In the genomic region with DNA sequence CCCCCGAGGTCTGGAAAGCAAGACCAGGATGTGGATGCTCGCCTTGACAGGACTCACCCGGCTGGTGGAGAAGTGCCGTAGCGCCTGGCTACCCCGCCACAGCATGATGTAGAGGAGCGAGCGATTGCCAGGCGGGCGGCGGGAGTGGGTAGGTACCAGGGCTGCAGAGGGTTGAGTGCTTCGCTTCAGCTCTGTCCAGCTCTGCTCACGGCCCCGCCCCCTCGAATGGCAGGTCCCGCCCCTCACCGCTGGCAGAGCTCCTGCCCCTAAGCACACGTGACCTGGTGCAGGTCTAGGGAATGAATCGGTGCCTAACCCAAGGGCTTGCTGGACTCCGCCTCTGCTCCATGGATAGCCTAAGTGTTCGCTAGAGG, we compare ENCODE assay signal across 8 mouse cellular contexts. TPM values are rescaled to one million over a fixed set of nuclear protein-coding genes. Genes with fewer than 3 reads are reported as not detected.
A peak's percentile ranks its signal among the peaks of the same experiment; 100 is the strongest.
DNase-seq lines count a peak whose midpoint lies in the region; ATAC-seq and TF ChIP-seq lines count a peak whose summit lies in the region.

A gene (minus strand): TSS at position 231 of the 374 bp plus-strand sequence.

- intact Hi-C loops in gastrocnemius, adult 2 months (cut with DNase I), result loop anchor here (5.0 kb wide), 2 partner anchors 172 to 458 kb away; a partner anchor contains a TSS
- intact Hi-C loops in left cerebral cortex, adult 2 months (cut with DNase I), result no loop called here

- no peak for TF ChIP-seq CTCF in gastrocnemius, adult 2 months (IDR thresholded peaks at IDR 0.05)
- no peak for TF ChIP-seq CTCF in left cerebral cortex, adult 2 months (IDR thresholded peaks at IDR 0.05)

- WGBS in hindbrain, embryonic 16.5 days, result under 1% methylated on average over 21 of the region's 21 CpGs
- 2% methylated on average over 21 of the region's 21 CpGs for WGBS in macrophage (ENCODE audit: missing documents)

- DNase-seq in gastrocnemius, adult 2 months, result peak; percentile 85
- DNase-seq in left cerebral cortex, adult 2 months (ENCODE audit: extremely low spot score in 1 of 2, low spot score in 2 of 2), result peak; percentile 51 to 54
- DNase-seq in right cerebral cortex, postnatal 10 days (ENCODE audit: low spot score in 2 of 2), result peak; percentile 75
- peak; percentile 66 for DNase-seq in urinary bladder, postnatal 25 days (ENCODE audit: low spot score)

- no peaks in the 10 kb centered on the region for H3K36me3 ChIP-seq in hindbrain, embryonic 16.5 days (ENCODE audit: control insufficient read depth, insufficient read depth, low read length)
- no peaks in the 10 kb centered on the region for H3K36me3 ChIP-seq in macrophage (ENCODE audit: inconsistent target)

- H3K4me2 ChIP-seq in hindbrain, embryonic 16.5 days (ENCODE audit: low read length), result peak within 1 kb of the TSS; percentile 69

- no peaks in the 10 kb centered on the region; the same call in 1 of the 2 replicates for H3K27me3 ChIP-seq in hindbrain, embryonic 16.5 days (replicated peaks; ENCODE audit: control insufficient read depth, insufficient read depth, low read length)

- no peaks in the 10 kb centered on the region for H3K79me2 ChIP-seq in macrophage (ENCODE audit: inconsistent target)

- no peaks in the 10 kb centered on the region for H3K9me3 ChIP-seq in hindbrain, embryonic 16.5 days (ENCODE audit: control insufficient read depth, low read length)

- peak; percentile 65 for ATAC-seq in activated CD4-positive, CD25-positive, alpha-beta regulatory T cell, adult 4 months
- peak; percentile 92 for ATAC-seq in common myeloid progenitor, adult 5-6 weeks (replicated peaks; ENCODE audit: low read depth, poor library complexity, severe bottlenecking)
- peak; percentile 96 for ATAC-seq in hindbrain, embryonic 16.5 days

- H3K27ac ChIP-seq in gastrocnemius, adult 2 months, result peak within 1 kb of the TSS; percentile 62
- H3K27ac ChIP-seq in hindbrain, embryonic 16.5 days (ENCODE audit: low read depth, low read length), result peak within 1 kb of the TSS; percentile 74
- H3K27ac ChIP-seq in left cerebral cortex, adult 2 months, result no peak within 1 kb of the TSS; the same call in 1 of the 2 replicates
- no peak within 1 kb of the TSS for H3K27ac ChIP-seq in macrophage

- peak within 1 kb of the TSS; percentile 79 for H3K9ac ChIP-seq in hindbrain, embryonic 16.5 days (ENCODE audit: low read depth, low read length)

- H3K4me1 ChIP-seq in hindbrain, embryonic 16.5 days (ENCODE audit: control insufficient read depth, insufficient read depth, low read depth, low read length), result peaks cover 8% of the 10 kb centered on the region

- peak within 1 kb of the TSS; percentile 78 for H3K4me3 ChIP-seq in gastrocnemius, adult 2 months
- H3K4me3 ChIP-seq in hindbrain, embryonic 16.5 days (ENCODE audit: low read length), result peak within 1 kb of the TSS; percentile 57
- H3K4me3 ChIP-seq in left cerebral cortex, adult 2 months, result peak within 1 kb of the TSS; percentile 50
- H3K4me3 ChIP-seq in macrophage (ENCODE audit: inconsistent target), result peak within 1 kb of the TSS; percentile 26

RNA-seq across cellular contexts. Expression of the gene that starts here (rescaled TPM):
- not detected for polyA plus RNA-seq in activated CD4-positive, CD25-positive, alpha-beta regulatory T cell, adult 4 months (2017; shearing (Covaris generic))
- not detected in 2 replicates for total RNA-seq in common myeloid progenitor, adult 5-6 weeks (2017)
- total RNA-seq in gastrocnemius, adult 2 months (2021), result 1 to 10 TPM; 4.7 to 5.6 TPM
- polyA plus RNA-seq in hindbrain, embryonic 16.5 days (2015; fragmentation: Nextera tagmentation; extraction: Ambion mirVana), result 11.9 and 14.6 TPM in 2 replicates
- 1 to 10 TPM; 1.7 to 2.4 TPM for total RNA-seq in left cerebral cortex, adult 2 months (2021)
- total RNA-seq in macrophage (2018; cell fraction: chromatin; rRNA removed), result 1 to 10 TPM in 6 of 26 experiments, under 1 TPM in 12, not detected in 8; 0.12 to 9.0 (median 0.59) TPM
- under 1 TPM in 25 of 26 experiments, not detected in 1; under 0.01 to 0.78 (median 0.17) TPM for total RNA-seq in macrophage (2018; cell fraction: cytosol; rRNA removed)
- total RNA-seq in macrophage (2018; cell fraction: nucleus; rRNA removed), result 1 to 10 TPM in 6 of 26 experiments, under 1 TPM in 11, not detected in 9; 0.17 to 2.8 (median 0.86) TPM
- not detected in 3 replicates for polyA plus RNA-seq in macrophage (2018)

Comparison
In these comparisons a context has a peak if more than half of its experiments do, and no peak if none do; other contexts are left out.
1. RNA of the gene that starts here (polyA plus RNA-seq): 11.9 to 14.6 TPM in hindbrain, embryonic 16.5 days; not detected in activated CD4-positive, CD25-positive, alpha-beta regulatory T cell, adult 4 months and not detected in macrophage; every median in the first group is over 10 times any median in the second.
2. Peak in ATAC-seq in activated CD4-positive, CD25-positive, alpha-beta regulatory T cell, adult 4 months; RNA of the gene not detected or under 1 TPM.
3. Peak in ATAC-seq in common myeloid progenitor, adult 5-6 weeks; RNA of the gene not detected or under 1 TPM.
4. H3K27ac ChIP-seq: peak in gastrocnemius, adult 2 months (single experiment) and hindbrain, embryonic 16.5 days (single experiment); none in left cerebral cortex, adult 2 months (single experiment) and macrophage (single experiment).
5. H3K4me3 ChIP-seq: peak in every context shown above with its lines; median percentile 78 in gastrocnemius, adult 2 months; 57 in hindbrain, embryonic 16.5 days; 50 in left cerebral cortex, adult 2 months; 26 in macrophage.
6. Peak in every context shown above with its lines, with median percentiles within 50 percentile points of each other: ATAC-seq and DNase-seq.